Mouse (Mus musculus) CH12.LX (cell line): Measurements from ENCODE around the gene Guk1.

ENCODE experiments used
- CHD1 ChIP-seq: IDR thresholded peaks from 2 replicates; pipeline ENCODE4 v1.6.1; 2012; ENCODE audit warnings: low read depth, low read length, improper control_type of control experiment, inconsistent platforms
- CTCF ChIP-seq, 2 experiments: IDR thresholded peaks in 1 of 2; conservative IDR thresholded peaks in 1 of 2; 2 replicates each; pipeline ENCODE4 v1.5.1; 2011 to 2012; ENCODE audit warnings: low read depth in 2 of 2, low read length in 2 of 2, improper control_type of control experiment in 1 of 2, inconsistent platforms in 1 of 2, mild to moderate bottlenecking in 1 of 2, moderate library complexity in 1 of 2
- E2F4 ChIP-seq: IDR thresholded peaks from 2 replicates; pipeline ENCODE4 v1.6.1; 2011; ENCODE audit warnings: low read depth, low read length, improper control_type of control experiment; ENCODE audit not compliant: insufficient replicate concordance
- EP300 ChIP-seq: IDR thresholded peaks from 2 replicates; pipeline ENCODE4 v1.6.1; 2011; ENCODE audit warnings: low read length, improper control_type of control experiment
- POLR2A ChIP-seq: IDR thresholded peaks from 2 replicates; pipeline ENCODE4 v1.6.1; 2011; ENCODE audit warnings: low read depth, mild to moderate bottlenecking, improper control_type of control experiment, low read length
- POLR2AphosphoS2 ChIP-seq: IDR thresholded peaks from 2 replicates; pipeline ENCODE4 v1.6.1; 2011; ENCODE audit warnings: low read depth, low read length, improper control_type of control experiment
- SIN3A ChIP-seq: IDR thresholded peaks from 2 replicates; pipeline ENCODE4 v1.6.1; 2012; ENCODE audit warnings: low read length, improper control_type of control experiment, inconsistent platforms
- ZMIZ1 ChIP-seq: IDR thresholded peaks from 2 replicates; pipeline ENCODE4 v1.6.1; 2012; ENCODE audit warnings: low read depth, mild to moderate bottlenecking, inconsistent platforms, low read length, improper control_type of control experiment

GRCm38 (mm10) chr11:59149302-59149701 lies 42.7 kb downstream of the Guk1 start:
- TF ChIP-seq EP300 (no peak), CHD1 (no peak), E2F4 (no peak), POLR2A (no peak), CTCF (conservative IDR thresholded peaks at IDR 0.05 in 1 of 2, IDR thresholded peaks at IDR 0.05 in 1 of 2; ENCODE audit: low read depth in 2 of 2, low read length in 2 of 2) (no peak), POLR2AphosphoS2 (no peak), ZMIZ1 (no peak), SIN3A (no peak)
